Mouse (Mus musculus): ENCODE data around the gene Edc3.

- no peak for TF ChIP-seq CTCF (IDR thresholded peaks at IDR 0.05; ENCODE audit: low read depth, low read length)
- no peak for TF ChIP-seq POLR2A (IDR thresholded peaks at IDR 0.05; ENCODE audit: borderline replicate concordance, low read depth, low read length)
These were observed 11.7 kb upstream of the Edc3 start for GRCm38 (mm10) chr9:57696380-57697285.
